Mouse (Mus musculus) inflammation-experienced regulatory T-cells, adult 16 weeks (primary cell): ENCODE measurements around the gene Btg2. TPM values are rescaled to one million over a fixed set of nuclear protein-coding genes. Genes with fewer than 3 reads are reported as not detected.

ENCODE experiments used
- polyA plus RNA-seq: library from polyadenylated mRNA; unstranded; fragments of 100-300 nt; shearing (Covaris generic); gene quantifications from one replicate; pipeline ENCODE4 v1.2.1, GENCODE M21; 2017

Btg2 gene
- polyA plus RNA-seq, result 273 TPM

GRCm38 (mm10) chr1:134078802-134079476, at the start of gene Btg2:
Gene Btg2 (minus strand): TSS chr1:134079120.

GRCm38 (mm10) chr1:134110979-134111378, 32.1 kb upstream of the Btg2 start, which contains the start of gene Chit1:
Gene Chit1 (plus strand): TSS chr1:134111242.

GRCm38 (mm10) chr1:134037172-134037571, 41.7 kb downstream of the Btg2 start, which contains the start of gene Fmod:
Gene Fmod (plus strand): TSS chr1:134037254.

Other genes with a start within 250 kb of the Btg2 start
- not detected for gene Optc, start 171.1 kb downstream of the Btg2 start, polyA plus RNA-seq
- not detected for gene Prelp, start 157.7 kb downstream of the Btg2 start, polyA plus RNA-seq
- gene Fmod, start 41.9 kb downstream of the Btg2 start, polyA plus RNA-seq, result not detected
- not detected for gene Chit1, start 32.1 kb upstream of the Btg2 start, polyA plus RNA-seq
- gene Chil1, start 103.1 kb upstream of the Btg2 start, polyA plus RNA-seq, result 0.28 TPM
- gene Mybph, start 114.3 kb upstream of the Btg2 start, polyA plus RNA-seq, result not detected
- not detected for gene Adora1, start 156.3 kb upstream of the Btg2 start, polyA plus RNA-seq
- not detected for gene Myog, start 210.9 kb upstream of the Btg2 start, polyA plus RNA-seq